Mouse (Mus musculus): ENCODE data around the gene Stard10.

- TF ChIP-seq POLR2A (IDR thresholded peaks at IDR 0.05; ENCODE audit: borderline replicate concordance, extremely low read depth, low read depth, low read length), result no peak
- 0 out of 2 replicates have a peak, but pooled peaks have one; percentile 3 for TF ChIP-seq CTCF (IDR thresholded peaks at IDR 0.05; ENCODE audit: insufficient read depth, low read length)
Measured at GRCm38 (mm10) chr7:101367901-101368852, 51.3 kb downstream of the Stard10 start.

Measured in lung, adult 2 months (tissue).